Mouse (Mus musculus) frontal cortex, postnatal 25 days (tissue): ENCODE measurements around the gene Sec22c.

ENCODE experiments used
- DNase-seq, 2 experiments: peaks; one replicate each; pipeline ENCODE4 v3.0.0; 2022; ENCODE audit warnings: low spot score in 2 of 2

The Sec22c gene

GRCm38 (mm10) chr9:121694736-121695135 is 10.6 kb downstream of the Sec22c start:
- DNase-seq: no peak

- DNase-seq: no peak
Observed at GRCm38 (mm10) chr9:121690734-121691133, 14.6 kb downstream of the Sec22c start.

- no peak for DNase-seq
Observed at GRCm38 (mm10) chr9:121690200-121690651, 15.1 kb downstream of the Sec22c start.

GRCm38 (mm10) chr9:121684702-121685101 is 20.6 kb downstream of the Sec22c start:
- DNase-seq: no peak

- DNase-seq: no peak
Observed at GRCm38 (mm10) chr9:121682037-121682680, 23.1 kb downstream of the Sec22c start.

GRCm38 (mm10) chr9:121681191-121681590 is 24.1 kb downstream of the Sec22c start:
- DNase-seq: no peak

- DNase-seq: no peak
Observed at GRCm38 (mm10) chr9:121679549-121679948, 25.7 kb downstream of the Sec22c start.

GRCm38 (mm10) chr9:121677476-121677875 is 27.8 kb downstream of the Sec22c start:
- no peak for DNase-seq

GRCm38 (mm10) chr9:121677069-121677468 is 28.2 kb downstream of the Sec22c start:
- DNase-seq: no peak

GRCm38 (mm10) chr9:121675556-121675955 is 29.7 kb downstream of the Sec22c start:
- DNase-seq: no peak

- DNase-seq: no peak
Observed at GRCm38 (mm10) chr9:121675011-121675410, 30.3 kb downstream of the Sec22c start.

- no peak for DNase-seq
Observed at GRCm38 (mm10) chr9:121673716-121674115, 31.6 kb downstream of the Sec22c start.

- no peak for DNase-seq
Observed at GRCm38 (mm10) chr9:121672311-121672710, 33.0 kb downstream of the Sec22c start.

GRCm38 (mm10) chr9:121671300-121671699 is 34.0 kb downstream of the Sec22c start:
- DNase-seq: no peak

- no peak for DNase-seq
Observed at GRCm38 (mm10) chr9:121669348-121669791, 35.9 kb downstream of the Sec22c start.

- DNase-seq: peak in 1 of 2 experiments; percentile 40
Observed at GRCm38 (mm10) chr9:121667822-121668221, 37.5 kb downstream of the Sec22c start.

GRCm38 (mm10) chr9:121666957-121667630 is 38.2 kb downstream of the Sec22c start:
- DNase-seq: peak in 1 of 2 experiments; percentile 33

- DNase-seq: no peak
Observed at GRCm38 (mm10) chr9:121664104-121664503, 41.2 kb downstream of the Sec22c start.

- DNase-seq: no peak
Observed at GRCm38 (mm10) chr9:121663467-121663866, 41.8 kb downstream of the Sec22c start.

GRCm38 (mm10) chr9:121659791-121660190 is 45.5 kb downstream of the Sec22c start:
- no peak for DNase-seq

- DNase-seq: no peak
Observed at GRCm38 (mm10) chr9:121658248-121658647, 47.0 kb downstream of the Sec22c start.

GRCm38 (mm10) chr9:121657143-121657542 is 48.1 kb downstream of the Sec22c start:
- no peak for DNase-seq

GRCm38 (mm10) chr9:121656322-121656721 is 49.0 kb downstream of the Sec22c start:
- DNase-seq: no peak
